Mouse (Mus musculus): Measurements from ENCODE around the gene Prnp. TPM values are rescaled to one million over a fixed set of nuclear protein-coding genes. Genes with fewer than 3 reads are reported as not detected.

The Prnp gene
- polyA plus RNA-seq, 1 experiment from 2014 or later: 33.1 TPM

DNA sequence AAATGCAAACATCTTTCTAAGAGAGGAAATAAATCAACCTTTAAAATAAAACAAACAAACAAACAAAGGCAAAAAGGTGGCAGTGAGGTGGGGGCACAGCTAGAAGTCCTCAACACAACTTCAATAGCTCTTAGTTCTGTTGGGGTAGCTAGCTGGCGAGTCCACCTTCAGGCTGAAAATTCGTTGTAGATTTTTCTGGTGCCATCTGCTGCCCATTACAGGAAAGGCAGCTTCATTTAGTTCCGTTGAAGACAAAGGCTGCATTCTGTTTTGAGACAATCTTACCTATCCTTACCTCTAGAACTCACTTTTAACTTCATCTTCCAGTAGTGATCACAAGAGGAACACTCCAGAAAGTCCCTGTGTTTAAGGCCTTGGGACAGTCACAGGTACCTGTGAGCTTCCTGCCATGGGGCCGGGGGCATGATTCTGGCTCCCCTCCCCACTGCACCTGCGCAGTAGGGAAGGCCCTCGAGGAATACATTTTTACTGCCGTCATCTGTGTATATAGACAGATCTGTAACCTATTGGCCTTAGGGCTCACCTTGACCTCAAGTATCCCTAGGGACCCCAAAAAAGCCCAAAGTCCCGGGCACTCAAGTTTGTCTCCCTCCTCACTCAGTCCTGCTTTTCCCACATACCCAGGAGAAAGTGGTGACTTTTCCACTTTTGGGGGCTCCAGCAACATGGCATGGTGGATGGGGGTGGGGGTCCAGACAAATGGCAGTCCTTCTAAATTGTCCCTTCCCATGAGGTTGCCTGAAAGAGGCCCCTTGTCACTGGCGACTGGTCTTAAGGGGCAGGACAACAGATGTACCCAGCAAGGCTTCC is 40.3 kb downstream of the Prnp start:
- H3K27ac ChIP-seq (ENCODE audit: low read depth, low read length): no peak overlapping the region
- H3K36me3 ChIP-seq (ENCODE audit: control insufficient read depth, insufficient read depth, low read length): no peaks in the 10 kb centered on the region
- peaks cover 21% of the 10 kb centered on the region for H3K27me3 ChIP-seq (ENCODE audit: control insufficient read depth, insufficient read depth, low read length)
- no peak; the same call in 1 of the 2 replicates for ATAC-seq (ENCODE audit: insufficient read depth, low FRiP score, low TSS enrichment)
- no peaks in the 10 kb centered on the region for H3K4me1 ChIP-seq (ENCODE audit: control insufficient read depth, insufficient read depth, low read length)
- no peaks in the 10 kb centered on the region for H3K9me3 ChIP-seq (ENCODE audit: control insufficient read depth, low read length)
- no peak overlapping the region for H3K4me3 ChIP-seq (ENCODE audit: low read depth, low read length)
- DNase-seq (ENCODE audit: low spot score): peak; percentile 52
- no peak overlapping the region for H3K4me2 ChIP-seq (ENCODE audit: low read depth)
- 50% methylated on average over 9 of the region's 9 CpGs for WGBS
- H3K9ac ChIP-seq (ENCODE audit: low read length): no peak overlapping the region

DNA sequence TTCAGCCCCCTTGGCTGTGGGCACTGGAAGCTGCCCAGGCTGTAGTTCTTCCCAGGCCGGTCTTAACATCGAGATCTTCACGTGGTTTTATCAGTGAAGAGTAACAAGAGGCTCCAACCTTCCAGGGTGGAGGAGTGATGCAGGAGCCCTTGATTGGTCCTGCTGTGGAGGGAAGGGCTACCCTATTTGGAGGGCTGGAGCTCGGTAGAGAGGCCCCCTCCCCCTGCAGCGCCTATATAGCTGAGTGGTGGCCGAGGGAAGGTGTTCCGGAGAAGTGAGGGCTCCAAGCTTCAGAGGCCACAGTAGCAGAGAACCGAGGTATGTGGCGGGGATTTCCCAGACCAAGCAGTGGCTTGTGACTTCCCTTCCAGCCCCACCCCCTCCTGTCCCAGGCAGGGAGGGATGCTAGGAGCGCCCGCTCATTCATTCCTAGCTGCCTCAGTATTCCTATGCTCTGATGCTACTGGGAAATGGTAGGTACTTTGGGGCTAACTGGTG is 40.9 kb downstream of the Prnp start, which contains the start of gene Prnd:
Prnd (plus strand) TSS at position 264 of the 498 bp plus-strand sequence.
- H3K9me3 ChIP-seq (ENCODE audit: control insufficient read depth, low read length): no peaks in the 10 kb centered on the region
- no peaks in the 10 kb centered on the region for H3K36me3 ChIP-seq (ENCODE audit: control insufficient read depth, insufficient read depth, low read length)
- ATAC-seq (ENCODE audit: insufficient read depth, low FRiP score, low TSS enrichment) (no peak), DNase-seq (ENCODE audit: low spot score) (no peak)
- H3K27ac ChIP-seq (ENCODE audit: low read depth, low read length): no peak within 1 kb of the TSS
- no peak within 1 kb of the TSS for H3K4me3 ChIP-seq (ENCODE audit: low read depth, low read length)
- H3K4me1 ChIP-seq (ENCODE audit: control insufficient read depth, insufficient read depth, low read length): no peaks in the 10 kb centered on the region
- H3K27me3 ChIP-seq (ENCODE audit: control insufficient read depth, insufficient read depth, low read length): peaks cover 21% of the 10 kb centered on the region
- 12% methylated on average over 11 of the region's 11 CpGs for WGBS
- H3K9ac ChIP-seq (ENCODE audit: low read length): no peak within 1 kb of the TSS
- H3K4me2 ChIP-seq (ENCODE audit: low read depth): no peak within 1 kb of the TSS

- H3K9ac ChIP-seq (ENCODE audit: low read length): no peak overlapping the region
- WGBS: 65% methylated on average over 2 of the region's 2 CpGs
- no peak for ATAC-seq (ENCODE audit: insufficient read depth, low FRiP score, low TSS enrichment)
- peaks cover 21% of the 10 kb centered on the region for H3K27me3 ChIP-seq (ENCODE audit: control insufficient read depth, insufficient read depth, low read length)
- no peak for DNase-seq (ENCODE audit: low spot score)
- no peaks in the 10 kb centered on the region for H3K9me3 ChIP-seq (ENCODE audit: control insufficient read depth, low read length)
- H3K4me1 ChIP-seq (ENCODE audit: control insufficient read depth, insufficient read depth, low read length): no peaks in the 10 kb centered on the region
- no peak overlapping the region for H3K27ac ChIP-seq (ENCODE audit: low read depth, low read length)
- H3K4me3 ChIP-seq (ENCODE audit: low read depth, low read length): no peak overlapping the region
- no peak overlapping the region for H3K4me2 ChIP-seq (ENCODE audit: low read depth)
- no peaks in the 10 kb centered on the region for H3K36me3 ChIP-seq (ENCODE audit: control insufficient read depth, insufficient read depth, low read length)
Observed at GRCm38 (mm10) chr2:131952456-131952855, 42.7 kb downstream of the Prnp start.

- Histone ChIP-seq H3K27me3 (ENCODE audit: control insufficient read depth, insufficient read depth, low read length) (peaks cover 21% of the 10 kb centered on the region), H3K4me3 (ENCODE audit: low read depth, low read length) (no peak overlapping the region), H3K36me3 (ENCODE audit: control insufficient read depth, insufficient read depth, low read length) (no peaks in the 10 kb centered on the region), H3K4me1 (ENCODE audit: control insufficient read depth, insufficient read depth, low read length) (no peaks in the 10 kb centered on the region), H3K4me2 (ENCODE audit: low read depth) (peak overlapping the region; percentile 24), H3K9ac (ENCODE audit: low read length) (no peak overlapping the region), H3K27ac (ENCODE audit: low read depth, low read length) (no peak overlapping the region), H3K9me3 (ENCODE audit: control insufficient read depth, low read length) (no peaks in the 10 kb centered on the region)
- 13% methylated on average over 29 of the region's 29 CpGs for WGBS
- DNase-seq (ENCODE audit: low spot score) (no peak), ATAC-seq (ENCODE audit: insufficient read depth, low FRiP score, low TSS enrichment) (no peak)
Observed at GRCm38 (mm10) chr2:131952961-131953538, 43.3 kb downstream of the Prnp start.

DNA sequence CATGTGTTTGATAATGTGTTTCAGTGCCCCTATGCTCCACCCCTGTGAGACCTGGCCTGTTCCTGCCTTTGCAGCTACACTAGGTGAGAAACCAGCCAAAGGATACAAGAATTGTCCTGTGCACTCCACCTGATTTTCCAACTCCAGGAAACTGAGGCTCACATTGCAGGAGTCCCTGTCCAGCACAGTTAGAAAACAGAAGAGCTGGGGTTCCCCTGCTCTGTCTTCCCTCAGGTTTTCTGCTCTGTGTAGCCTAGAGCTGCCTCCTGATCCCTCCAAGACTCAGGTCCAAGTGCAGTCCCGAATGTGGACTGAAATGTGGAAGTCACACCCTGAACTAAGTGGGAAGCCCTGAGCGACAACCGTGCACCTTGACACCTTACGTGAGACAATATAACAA is 44.0 kb downstream of the Prnp start:
- ATAC-seq (ENCODE audit: insufficient read depth, low FRiP score, low TSS enrichment): no peak
- no peaks in the 10 kb centered on the region for H3K36me3 ChIP-seq (ENCODE audit: control insufficient read depth, insufficient read depth, low read length)
- no peaks in the 10 kb centered on the region for H3K9me3 ChIP-seq (ENCODE audit: control insufficient read depth, low read length)
- no peak overlapping the region for H3K9ac ChIP-seq (ENCODE audit: low read length)
- H3K27me3 ChIP-seq (ENCODE audit: control insufficient read depth, insufficient read depth, low read length): peaks cover 21% of the 10 kb centered on the region
- DNase-seq (ENCODE audit: low spot score): no peak
- H3K4me1 ChIP-seq (ENCODE audit: control insufficient read depth, insufficient read depth, low read length): no peaks in the 10 kb centered on the region
- no peak overlapping the region for H3K27ac ChIP-seq (ENCODE audit: low read depth, low read length)
- WGBS: 90% methylated on average over 4 of the region's 4 CpGs
- peak overlapping the region; percentile 24; the same call in 1 of the 2 replicates for H3K4me2 ChIP-seq (ENCODE audit: low read depth)
- H3K4me3 ChIP-seq (ENCODE audit: low read depth, low read length): no peak overlapping the region

GRCm38 (mm10) chr2:131954835-131955234 is 45.1 kb downstream of the Prnp start:
- ATAC-seq (ENCODE audit: insufficient read depth, low FRiP score, low TSS enrichment): 0 out of 2 replicates have a peak, but pooled peaks have one; percentile 24
- peaks cover 21% of the 10 kb centered on the region for H3K27me3 ChIP-seq (ENCODE audit: control insufficient read depth, insufficient read depth, low read length)

DNA sequence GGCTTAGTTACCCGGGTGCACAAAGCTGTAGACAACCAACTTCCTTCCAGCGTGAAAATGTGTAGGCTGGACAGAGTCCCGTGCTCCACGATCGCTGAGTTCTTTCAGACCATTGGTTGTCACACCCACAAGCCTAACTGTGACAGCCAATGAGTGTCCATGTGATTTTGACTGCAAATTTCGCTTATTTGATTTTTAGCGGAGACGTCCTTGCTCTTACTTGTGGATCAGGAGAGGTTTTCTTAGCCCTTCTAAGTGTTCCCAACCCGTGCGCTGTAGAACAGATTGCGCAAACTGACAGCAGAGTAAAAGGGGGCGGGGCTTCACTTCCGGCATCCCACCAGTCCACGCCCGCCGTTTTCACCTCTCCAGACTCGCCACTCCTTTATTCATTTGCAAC is 45.5 kb downstream of the Prnp start:
- Histone ChIP-seq H3K4me1 (ENCODE audit: control insufficient read depth, insufficient read depth, low read length) (no peaks in the 10 kb centered on the region), H3K27me3 (ENCODE audit: control insufficient read depth, insufficient read depth, low read length) (peaks cover 21% of the 10 kb centered on the region), H3K9ac (ENCODE audit: low read length) (no peak overlapping the region), H3K36me3 (ENCODE audit: control insufficient read depth, insufficient read depth, low read length) (no peaks in the 10 kb centered on the region), H3K27ac (ENCODE audit: low read depth, low read length) (no peak overlapping the region), H3K4me3 (ENCODE audit: low read depth, low read length) (peak overlapping the region; percentile 24; the same call in 1 of the 2 replicates), H3K4me2 (ENCODE audit: low read depth) (peak overlapping the region; percentile 52), H3K9me3 (ENCODE audit: control insufficient read depth, low read length) (no peaks in the 10 kb centered on the region)
- 7% methylated on average over 17 of the region's 17 CpGs for WGBS
- ATAC-seq (ENCODE audit: insufficient read depth, low FRiP score, low TSS enrichment) (peak; percentile 73), DNase-seq (ENCODE audit: low spot score) (peak; percentile 38)

More at GRCm38 (mm10) chr2:131954835-131955234, 45.1 kb downstream of the Prnp start:
- Histone ChIP-seq H3K9me3 (ENCODE audit: control insufficient read depth, low read length) (no peaks in the 10 kb centered on the region), H3K4me3 (ENCODE audit: low read depth, low read length) (no peak overlapping the region), H3K36me3 (ENCODE audit: control insufficient read depth, insufficient read depth, low read length) (no peaks in the 10 kb centered on the region), H3K4me2 (ENCODE audit: low read depth) (peak overlapping the region; percentile 52), H3K9ac (ENCODE audit: low read length) (no peak overlapping the region), H3K4me1 (ENCODE audit: control insufficient read depth, insufficient read depth, low read length) (no peaks in the 10 kb centered on the region), H3K27ac (ENCODE audit: low read depth, low read length) (no peak overlapping the region)
- no peak for DNase-seq (ENCODE audit: low spot score)
- 58% methylated on average over 9 of the region's 9 CpGs for WGBS

GRCm38 (mm10) chr2:131956336-131957256 is 46.9 kb downstream of the Prnp start:
- ATAC-seq (ENCODE audit: insufficient read depth, low FRiP score, low TSS enrichment): no peak
- Histone ChIP-seq H3K36me3 (ENCODE audit: control insufficient read depth, insufficient read depth, low read length) (no peaks in the 10 kb centered on the region), H3K4me2 (ENCODE audit: low read depth) (no peak overlapping the region), H3K9ac (ENCODE audit: low read length) (no peak overlapping the region), H3K4me1 (ENCODE audit: control insufficient read depth, insufficient read depth, low read length) (no peaks in the 10 kb centered on the region), H3K27ac (ENCODE audit: low read depth, low read length) (no peak overlapping the region), H3K9me3 (ENCODE audit: control insufficient read depth, low read length) (no peaks in the 10 kb centered on the region), H3K4me3 (ENCODE audit: low read depth, low read length) (no peak overlapping the region), H3K27me3 (ENCODE audit: control insufficient read depth, insufficient read depth, low read length) (peaks cover 19% of the 10 kb centered on the region)
- WGBS: 79% methylated on average over 7 of the region's 7 CpGs
- no peak for DNase-seq (ENCODE audit: low spot score)
